Mouse (Mus musculus) CH12.LX (cell line): ENCODE measurements at regions not wholly inside any gene's neighbourhood (a gene's known extent, or its start where the extent isn't known, plus 50 kb on each side); places are given as distances from the start of the nearest gene placed in this dataset.

Source experiments
- DNase-seq: peaks from one replicate; pipeline ENCODE4 v3.0.0-alpha.2; 2013; ENCODE audit errors: extremely low read depth
- H3K27ac ChIP-seq: 2 replicates; pipeline ENCODE4 v1.5.1; 2012; ENCODE audit warnings: low read depth, mild to moderate bottlenecking, control low read depth, moderate library complexity; ENCODE audit not compliant: insufficient read depth
- H3K27me3 ChIP-seq: replicated peaks from 2 replicates; pipeline ENCODE3; 2012; ENCODE audit warnings: inconsistent platforms
- H3K36me3 ChIP-seq, 2 experiments: replicated peaks in 1 of 2; 2 replicates each; pipeline versions ENCODE3 to v1.6.1; 2012; ENCODE audit warnings: inconsistent platforms in 1 of 2, low read length in 1 of 2, mild to moderate bottlenecking in 1 of 2, mixed read lengths in 1 of 2, moderate library complexity in 1 of 2; ENCODE audit not compliant: control insufficient read depth in 1 of 2, insufficient read depth in 1 of 2
- H3K4me1 ChIP-seq, 2 experiments: 2 replicates each; pipeline ENCODE4 v1.6.1; 2012; ENCODE audit warnings: inconsistent platforms in 1 of 2, moderate library complexity in 1 of 2; ENCODE audit not compliant: insufficient read depth in 2 of 2, control insufficient read depth in 1 of 2
- H3K4me2 ChIP-seq: 2 replicates; pipeline ENCODE4 v1.6.1; 2012; ENCODE audit warnings: low read depth, mild to moderate bottlenecking, control low read depth; ENCODE audit not compliant: poor library complexity, insufficient read depth, severe bottlenecking
- H3K4me3 ChIP-seq, 3 experiments: fragments of 150-350 bp in 1 of 3; sonication (generic) in 1 of 3; replicated peaks in 1 of 3; 2 replicates each; pipeline versions ENCODE3 to v1.5.1; 2011 to 2012; ENCODE audit warnings: low read depth in 2 of 3, low read length in 2 of 3, mild to moderate bottlenecking in 2 of 3, moderate library complexity in 2 of 3, control low read depth in 1 of 3, improper control_type of control experiment in 1 of 3, inconsistent platforms in 1 of 3, mixed read lengths in 1 of 3; ENCODE audit not compliant: poor library complexity in 1 of 3
- H3K79me2 ChIP-seq: replicated peaks from 2 replicates; pipeline ENCODE4 v1.6.1; 2012; ENCODE audit warnings: mild to moderate bottlenecking, moderate library complexity; ENCODE audit not compliant: control insufficient read depth, poor library complexity, insufficient read depth, severe bottlenecking; ENCODE audit errors: extremely low read depth
- H3K9ac ChIP-seq: 2 replicates; pipeline ENCODE4 v1.6.1; 2012; ENCODE audit warnings: low read depth, mild to moderate bottlenecking, control low read depth, moderate library complexity; ENCODE audit not compliant: insufficient read depth
- H3K9me3 ChIP-seq: replicated peaks from 2 replicates; pipeline ENCODE3; 2012; ENCODE audit warnings: low read length, inconsistent platforms, mixed read lengths
- CHD1 ChIP-seq: IDR thresholded peaks from 2 replicates; pipeline ENCODE4 v1.6.1; 2012; ENCODE audit warnings: low read depth, low read length, improper control_type of control experiment, inconsistent platforms
- CHD2 ChIP-seq: IDR thresholded peaks from 2 replicates; pipeline ENCODE4 v1.6.1; 2011; ENCODE audit warnings: low read length, improper control_type of control experiment
- CTCF ChIP-seq, 2 experiments: IDR thresholded peaks in 1 of 2; conservative IDR thresholded peaks in 1 of 2; 2 replicates each; pipeline ENCODE4 v1.5.1; 2011 to 2012; ENCODE audit warnings: low read depth in 2 of 2, low read length in 2 of 2, improper control_type of control experiment in 1 of 2, inconsistent platforms in 1 of 2, mild to moderate bottlenecking in 1 of 2, moderate library complexity in 1 of 2
- ETS1 ChIP-seq: conservative IDR thresholded peaks from 2 replicates; pipeline ENCODE4 v1.6.1; 2012; ENCODE audit warnings: low read depth, mild to moderate bottlenecking, inconsistent platforms, low read length, improper control_type of control experiment, moderate library complexity
- GABPA ChIP-seq: IDR thresholded peaks from 2 replicates; pipeline ENCODE4 v1.6.1; 2012; ENCODE audit warnings: low read depth, low read length, improper control_type of control experiment, inconsistent platforms; ENCODE audit not compliant: insufficient replicate concordance
- HCFC1 ChIP-seq: IDR thresholded peaks from 2 replicates; pipeline ENCODE4 v1.6.1; 2012; ENCODE audit warnings: low read depth, mild to moderate bottlenecking, inconsistent platforms, low read length, improper control_type of control experiment
- IRF4 ChIP-seq: IDR thresholded peaks from 2 replicates; pipeline ENCODE4 v1.6.1; 2014; ENCODE audit warnings: low read depth, mild to moderate bottlenecking, inconsistent platforms, low read length, improper control_type of control experiment
- JUND ChIP-seq: conservative IDR thresholded peaks from 2 replicates; pipeline ENCODE4 v1.6.1; 2011; ENCODE audit warnings: low read depth, low read length, improper control_type of control experiment
- MAFK ChIP-seq: IDR thresholded peaks from 2 replicates; pipeline ENCODE4 v1.6.1; 2011; ENCODE audit warnings: low read length, improper control_type of control experiment; ENCODE audit not compliant: insufficient replicate concordance
- MXI1 ChIP-seq: IDR thresholded peaks from 2 replicates; pipeline ENCODE4 v1.6.1; 2011; ENCODE audit warnings: mild to moderate bottlenecking, low read depth, low read length, improper control_type of control experiment
- MYC ChIP-seq: IDR thresholded peaks from 2 replicates; pipeline ENCODE4 v1.6.1; 2011; ENCODE audit warnings: low read depth, mild to moderate bottlenecking, improper control_type of control experiment, low read length
- NRF1 ChIP-seq: IDR thresholded peaks from 2 replicates; pipeline ENCODE4 v1.6.1; 2014; ENCODE audit warnings: low read depth, mild to moderate bottlenecking, inconsistent platforms, low read length, improper control_type of control experiment, moderate library complexity
- PAX5 ChIP-seq: IDR thresholded peaks from 2 replicates; pipeline ENCODE4 v1.6.1; 2012; ENCODE audit warnings: low read length, inconsistent platforms, mixed read lengths
- RAD21 ChIP-seq: IDR thresholded peaks from 2 replicates; pipeline ENCODE4 v1.6.1; 2011; ENCODE audit warnings: low read depth, mild to moderate bottlenecking, low read length, improper control_type of control experiment, moderate library complexity
- RCOR1 ChIP-seq: conservative IDR thresholded peaks from 2 replicates; pipeline ENCODE4 v1.6.1; 2012; ENCODE audit warnings: low read depth, mild to moderate bottlenecking, inconsistent platforms, low read length, improper control_type of control experiment
- SIN3A ChIP-seq: IDR thresholded peaks from 2 replicates; pipeline ENCODE4 v1.6.1; 2012; ENCODE audit warnings: low read length, improper control_type of control experiment, inconsistent platforms
- TBP ChIP-seq: conservative IDR thresholded peaks from 2 replicates; pipeline ENCODE4 v1.6.1; 2011; ENCODE audit warnings: low read depth, low read length, improper control_type of control experiment
- TCF12 ChIP-seq: IDR thresholded peaks from 2 replicates; pipeline ENCODE4 v1.6.1; 2014; ENCODE audit warnings: low read depth, mild to moderate bottlenecking, inconsistent platforms, low read length, improper control_type of control experiment
- USF1 ChIP-seq: IDR thresholded peaks from 2 replicates; pipeline ENCODE4 v1.6.1; 2014; ENCODE audit warnings: low read depth, mild to moderate bottlenecking, inconsistent platforms, low read length, improper control_type of control experiment
- ZC3H11A ChIP-seq: IDR thresholded peaks from 2 replicates; pipeline ENCODE4 v1.6.1; 2012; ENCODE audit warnings: low read depth, mild to moderate bottlenecking, inconsistent platforms, low read length, improper control_type of control experiment
- ZKSCAN1 ChIP-seq: IDR thresholded peaks from 2 replicates; pipeline ENCODE4 v1.6.1; 2012; ENCODE audit warnings: low read depth, inconsistent platforms, low read length, improper control_type of control experiment, borderline replicate concordance
- ZNF384 ChIP-seq: IDR thresholded peaks from 2 replicates; pipeline ENCODE4 v1.6.1; 2012; ENCODE audit warnings: low read depth, low read length, improper control_type of control experiment, inconsistent platforms
- dilution Hi-C: fragments of 300-500 bp; cut with MboI; formaldehyde crosslinking; loops from 2 replicates; pipeline ENCODE4 v1.14.3; 2020; ENCODE audit warnings: low sequenced_read_pairs; ENCODE audit not compliant: extremely low pct_unique_long_range_greater_than_20kb, extremely low pct_ligation_motif_present
- in situ Hi-C: fragments of 300-500 bp; cut with MboI; formaldehyde crosslinking; loops from 3 replicates; pipeline ENCODE4 v1.14.3; 2019; ENCODE audit warnings: low sequenced_read_pairs, low pct_ligation_motif_present, low pct_unique_long_range_greater_than_20kb, mixed read lengths

GRCm38 (mm10) chr10:51935482-51935881 lies 86.8 kb upstream of the Vgll2 start:
- Histone ChIP-seq H3K4me1 (no peaks in the 10 kb centered on the region), H3K4me3 (no peak overlapping the region), H3K36me3 (no peaks in the 10 kb centered on the region), H3K4me2 (no peak overlapping the region), H3K27me3 (no peaks in the 10 kb centered on the region), H3K79me2 (no peaks in the 10 kb centered on the region), H3K9me3 (no peaks in the 10 kb centered on the region), H3K9ac (no peak overlapping the region), H3K27ac (no peak overlapping the region)
- TF ChIP-seq ETS1 (no peak), RAD21 (no peak), TCF12 (no peak), ZNF384 (no peak), USF1 (no peak), NRF1 (no peak), MXI1 (no peak), MYC (no peak), TBP (no peak), ZKSCAN1 (no peak), IRF4 (no peak)
- DNase-seq, result no peak
- dilution Hi-C loops (no loop called here), in situ Hi-C loops (no loop called here)

GRCm38 (mm10) chr10:51941192-51941591 lies 81.1 kb upstream of the Vgll2 start:
- no peaks in the 10 kb centered on the region for H3K36me3 ChIP-seq
- TF ChIP-seq MXI1 (no peak), ZKSCAN1 (no peak)
- TF ChIP-seq, all 38 proteins: peak for 0
- in situ Hi-C loops, result no loop called here
- H3K4me2 ChIP-seq, result no peak overlapping the region
- H3K27ac ChIP-seq, result no peak overlapping the region
- dilution Hi-C loops, result no loop called here
- H3K4me3 ChIP-seq, result no peak overlapping the region
- H3K4me1 ChIP-seq, result no peaks in the 10 kb centered on the region
- no peaks in the 10 kb centered on the region for H3K27me3 ChIP-seq
- DNase-seq, result no peak
- no peak overlapping the region for H3K9ac ChIP-seq
- no peaks in the 10 kb centered on the region for H3K9me3 ChIP-seq
- no peaks in the 10 kb centered on the region for H3K79me2 ChIP-seq

GRCm38 (mm10) chr10:51945701-51946100 lies 76.6 kb upstream of the Vgll2 start:
- dilution Hi-C loops, result no loop called here
- H3K27me3 ChIP-seq, result no peaks in the 10 kb centered on the region
- no peak for DNase-seq
- no peak overlapping the region for H3K4me3 ChIP-seq
- TF ChIP-seq HCFC1 (no peak), JUND (no peak), GABPA (no peak), CHD2 (no peak), ZC3H11A (no peak), SIN3A (no peak), RCOR1 (no peak), IRF4 (no peak), PAX5 (no peak), ETS1 (no peak), CTCF (conservative IDR thresholded peaks at IDR 0.05 in 1 of 2, IDR thresholded peaks at IDR 0.05 in 1 of 2; ENCODE audit: low read depth in 2 of 2, low read length in 2 of 2) (no peak), MAFK (no peak), CHD1 (no peak), TBP (no peak)
- no peak overlapping the region for H3K4me2 ChIP-seq
- no peaks in the 10 kb centered on the region for H3K9me3 ChIP-seq
- in situ Hi-C loops, result no loop called here
- no peak overlapping the region for H3K27ac ChIP-seq
- H3K79me2 ChIP-seq, result no peaks in the 10 kb centered on the region
- H3K36me3 ChIP-seq, result no peaks in the 10 kb centered on the region
- H3K9ac ChIP-seq, result no peak overlapping the region
- H3K4me1 ChIP-seq, result no peaks in the 10 kb centered on the region
